Mouse (Mus musculus) testis, adult 2 months (tissue): ENCODE measurements around the gene Rbm38.

ENCODE experiments used
- CTCF ChIP-seq: fragments of 200-500 bp; IDR thresholded peaks from 2 replicates; pipeline ENCODE4 v1.5.1; 2012; ENCODE audit warnings: low read depth, mild to moderate bottlenecking, inconsistent platforms, low read length, moderate library complexity; ENCODE audit not compliant: control insufficient read depth, insufficient read depth, insufficient replicate concordance
- POLR2A ChIP-seq: fragments of 200-500 bp; IDR thresholded peaks from 2 replicates; pipeline ENCODE4 v1.6.1; 2012; ENCODE audit warnings: low read depth, mild to moderate bottlenecking, inconsistent platforms, low read length, moderate library complexity; ENCODE audit not compliant: control insufficient read depth

DNA sequence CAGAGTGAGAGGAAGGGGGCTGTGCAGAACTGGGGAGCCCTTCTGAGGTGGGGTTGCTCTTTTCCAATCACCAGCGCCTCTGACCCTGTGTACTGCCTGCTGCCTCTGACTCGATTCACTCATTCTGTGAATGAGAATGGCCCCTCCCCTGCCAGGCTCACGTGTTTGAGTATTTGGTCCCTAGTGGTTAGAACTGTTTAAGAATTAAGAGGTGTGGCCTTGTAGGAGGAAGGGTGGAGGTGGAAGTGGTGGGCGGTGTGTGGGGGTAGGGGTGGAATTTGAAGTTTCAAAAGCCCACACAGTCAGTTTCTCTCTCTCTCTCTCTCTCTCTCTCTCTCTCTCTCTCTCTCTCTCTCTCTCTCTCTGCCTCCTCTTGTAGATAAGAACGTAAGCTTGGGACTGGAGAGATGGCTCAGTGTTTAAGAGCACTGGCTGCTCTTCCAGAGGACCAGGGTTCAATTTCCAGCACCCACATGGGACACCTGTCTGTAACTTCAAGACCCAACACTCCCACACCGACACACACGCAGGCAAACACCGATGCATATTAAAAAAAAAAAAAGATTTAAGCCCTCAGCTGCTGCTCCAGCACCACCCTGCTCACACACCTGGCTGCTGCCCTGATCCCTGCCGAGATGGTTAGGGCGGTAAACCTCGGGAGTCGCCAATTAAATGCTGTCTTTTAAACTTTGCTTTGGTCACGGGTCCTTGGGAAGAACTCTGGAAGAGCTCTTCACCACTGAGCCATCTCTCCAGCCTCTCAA lies 63.6 kb downstream of the Rbm38 start:
- TF ChIP-seq CTCF: no peak
- TF ChIP-seq POLR2A: no peak
